Mouse (Mus musculus) gastrocnemius, adult 8-10 months (tissue): ENCODE measurements at regions not wholly inside any gene's neighbourhood (a gene's known extent, or its start where the extent isn't known, plus 50 kb on each side); places are given as distances from the start of the nearest gene placed in this dataset.

ENCODE experiments used
- DNase-seq, 2 experiments: peaks; one replicate each; pipeline ENCODE4 v3.0.0; 2022; ENCODE audit warnings: low spot score in 2 of 2

- no peak for DNase-seq
These were observed 115.4 kb upstream of the Ercc6l2 start for GRCm38 (mm10) chr13:63699624-63700023.

GRCm38 (mm10) chr13:63700747-63701146 lies 114.3 kb upstream of the Ercc6l2 start:
- DNase-seq = no peak

GRCm38 (mm10) chr13:63701199-63702175 lies 113.6 kb upstream of the Ercc6l2 start:
- DNase-seq = no peak

GRCm38 (mm10) chr13:63708567-63708966 lies 106.5 kb upstream of the Ercc6l2 start:
- DNase-seq = no peak

GRCm38 (mm10) chr13:63713137-63713536 lies 101.9 kb upstream of the Ercc6l2 start:
- DNase-seq = no peak

GRCm38 (mm10) chr13:63716498-63716897 lies 98.5 kb upstream of the Ercc6l2 start:
- DNase-seq = no peak

- no peak for DNase-seq
These were observed 97.8 kb upstream of the Ercc6l2 start for GRCm38 (mm10) chr13:63717249-63717648.

- no peak for DNase-seq
These were observed 96.3 kb upstream of the Ercc6l2 start for GRCm38 (mm10) chr13:63718782-63719181.

GRCm38 (mm10) chr13:63719351-63720207 lies 95.5 kb upstream of the Ercc6l2 start:
- no peak for DNase-seq

- no peak for DNase-seq
These were observed 94.4 kb upstream of the Ercc6l2 start for GRCm38 (mm10) chr13:63720610-63721009.

GRCm38 (mm10) chr13:63721011-63721625 lies 93.9 kb upstream of the Ercc6l2 start:
- no peak for DNase-seq

GRCm38 (mm10) chr13:63724293-63724692 lies 90.7 kb upstream of the Ercc6l2 start:
- DNase-seq = no peak

- DNase-seq = no peak
These were observed 90.0 kb upstream of the Ercc6l2 start for GRCm38 (mm10) chr13:63724843-63725582.

- DNase-seq = no peak
These were observed 89.0 kb upstream of the Ercc6l2 start for GRCm38 (mm10) chr13:63726035-63726434.

GRCm38 (mm10) chr13:63726509-63726908 lies 88.5 kb upstream of the Ercc6l2 start:
- no peak for DNase-seq

- DNase-seq = no peak
These were observed 79.3 kb upstream of the Ercc6l2 start for GRCm38 (mm10) chr13:63735739-63736138.

GRCm38 (mm10) chr13:63741879-63742278 lies 73.2 kb upstream of the Ercc6l2 start:
- no peak for DNase-seq

- DNase-seq = no peak
These were observed 66.3 kb upstream of the Ercc6l2 start for GRCm38 (mm10) chr13:63748788-63749187.

- no peak for DNase-seq
These were observed 65.0 kb upstream of the Ercc6l2 start for GRCm38 (mm10) chr13:63749997-63750396.

- DNase-seq = no peak
These were observed 63.8 kb upstream of the Ercc6l2 start for GRCm38 (mm10) chr13:63751196-63751595.

GRCm38 (mm10) chr13:63757061-63757460 lies 58.0 kb upstream of the Ercc6l2 start:
- no peak for DNase-seq
